Mouse (Mus musculus) G1E (cell line): ENCODE results near the gene Eya4. TPM values are rescaled to one million over a fixed set of nuclear protein-coding genes. Genes with fewer than 3 reads are reported as not detected.

Source experiments
- ATAC-seq: 2 replicates; pipeline ENCODE4 v1.8.0; 2016; ENCODE audit warnings: mild to moderate bottlenecking; ENCODE audit not compliant: insufficient number of reproducible peaks, poor library complexity, low FRiP score, severe bottlenecking; ENCODE audit errors: extremely low read depth
- DNase-seq: peaks from one replicate; pipeline ENCODE4 v3.0.0; 2012; ENCODE audit warnings: low spot score
- H3K27me3 ChIP-seq: 2 replicates; pipeline ENCODE4 v1.6.1; 2012; ENCODE audit warnings: mild to moderate bottlenecking, low read length, inconsistent platforms; ENCODE audit not compliant: insufficient read depth
- H3K36me3 ChIP-seq: replicated peaks from 2 replicates; pipeline ENCODE3; 2012; ENCODE audit warnings: mild to moderate bottlenecking, inconsistent platforms
- H3K4me1 ChIP-seq: 2 replicates; pipeline ENCODE4 v1.6.1; 2012; ENCODE audit warnings: low read depth, low read length, inconsistent platforms, mixed read lengths; ENCODE audit not compliant: insufficient read depth
- H3K4me3 ChIP-seq: 2 replicates; pipeline ENCODE4 v1.5.1; 2012; ENCODE audit warnings: low read depth, mild to moderate bottlenecking, inconsistent platforms, low read length, moderate library complexity, mixed read lengths
- H3K9me3 ChIP-seq: replicated peaks from 2 replicates; pipeline ENCODE4 v1.6.1; 2012; ENCODE audit warnings: inconsistent platforms
- CTCF ChIP-seq: IDR thresholded peaks from 2 replicates; pipeline ENCODE4 v1.5.1; 2012; ENCODE audit warnings: low read depth, low read length, inconsistent platforms, mixed read lengths
- GATA1 ChIP-seq: IDR thresholded peaks from 2 replicates; pipeline ENCODE4 v1.6.1; 2012; ENCODE audit warnings: borderline replicate concordance, low read length, inconsistent platforms, mixed read lengths
- GATA2 ChIP-seq: IDR thresholded peaks from 2 replicates; pipeline ENCODE4 v1.6.1; 2012; ENCODE audit warnings: low read depth, low read length, inconsistent platforms, borderline replicate concordance
- POLR2AphosphoS5 ChIP-seq: IDR thresholded peaks from 2 replicates; pipeline ENCODE4 v1.6.1; 2012; ENCODE audit warnings: low read depth, low read length, inconsistent platforms; ENCODE audit not compliant: insufficient replicate concordance
- TAL1 ChIP-seq: conservative IDR thresholded peaks from 2 replicates; pipeline ENCODE4 v1.6.1; 2012; ENCODE audit warnings: low read depth, low read length, inconsistent platforms, mixed read lengths
- polyA plus RNA-seq: library from polyadenylated mRNA; stranded (reverse); fragments of >175 nt; gene quantifications from 2 replicates; pipeline ENCODE4 v1.2.3, GENCODE M21; 2012
- total RNA-seq, 2 experiments: library from RNA; stranded (forward) in 1 of 2; stranded (reverse) in 1 of 2; fragments of 200-1000 nt in 1 of 2; fragments of >200 nt in 1 of 2; fragmentation: Nextera tagmentation in 1 of 2; gene quantifications; 2 replicates each; pipeline ENCODE4 v1.2.3; 2014 to 2017

The Eya4 gene
- total and polyA plus RNA-seq, 3 experiments, result 0.27 TPM; not detected in 2

DNA sequence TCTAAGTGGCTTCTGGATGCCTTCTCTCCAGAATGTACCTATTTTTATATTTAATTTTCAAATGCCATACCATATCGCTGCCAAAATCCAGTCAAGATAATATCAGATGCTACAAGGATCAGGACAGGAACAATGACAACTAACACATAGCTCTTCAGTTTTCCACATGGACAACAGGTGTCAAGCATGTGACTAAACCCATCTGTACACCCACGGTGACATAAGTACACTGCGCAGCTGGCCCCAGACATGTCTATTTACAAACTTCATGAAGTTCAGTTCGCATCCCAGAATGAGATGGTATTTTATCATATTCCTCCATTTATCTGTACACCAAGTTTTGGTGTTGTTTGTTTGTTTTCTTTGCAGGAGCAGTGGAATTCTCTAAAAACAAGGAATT lies 154.2 kb downstream of the Eya4 start:
- H3K4me1 ChIP-seq, result no peaks in the 10 kb centered on the region
- H3K36me3 ChIP-seq, result no peaks in the 10 kb centered on the region
- TF ChIP-seq POLR2AphosphoS5, result no peak
- TF ChIP-seq CTCF, result no peak
- TF ChIP-seq GATA1, result no peak
- no peak for TF ChIP-seq GATA2
- TF ChIP-seq TAL1, result no peak
- ATAC-seq (no peak), DNase-seq (no peak)
- no peaks in the 10 kb centered on the region for H3K9me3 ChIP-seq
- H3K4me3 ChIP-seq, result no peak overlapping the region
- H3K27me3 ChIP-seq, result peaks cover 4% of the 10 kb centered on the region; the same call in 1 of the 2 replicates

DNA sequence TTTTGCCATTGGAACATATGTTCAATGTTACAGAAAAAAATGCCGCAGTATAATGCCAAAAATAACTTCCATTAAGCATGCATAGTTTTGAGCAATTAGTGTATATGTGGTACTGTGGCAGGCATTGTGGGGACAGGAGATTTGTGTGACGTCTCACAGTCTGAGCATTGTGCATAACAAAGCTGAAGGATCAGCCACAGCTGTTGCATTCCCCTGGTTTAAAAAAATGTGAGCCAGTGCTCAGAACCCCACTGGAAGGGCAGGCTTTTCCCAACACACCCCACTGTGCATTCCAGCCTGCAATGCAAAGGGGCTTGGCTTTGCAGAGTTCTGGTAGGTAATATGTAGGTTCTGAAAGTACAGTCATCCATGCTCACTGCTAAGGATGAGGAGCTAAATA lies 155.2 kb downstream of the Eya4 start:
- peaks cover 4% of the 10 kb centered on the region; the same call in 1 of the 2 replicates for H3K27me3 ChIP-seq
- no peak overlapping the region for H3K4me3 ChIP-seq
- H3K9me3 ChIP-seq, result no peaks in the 10 kb centered on the region
- DNase-seq (no peak), ATAC-seq (no peak)
- no peaks in the 10 kb centered on the region for H3K4me1 ChIP-seq
- no peaks in the 10 kb centered on the region for H3K36me3 ChIP-seq
- TF ChIP-seq GATA2, result no peak
- no peak for TF ChIP-seq TAL1
- no peak for TF ChIP-seq POLR2AphosphoS5
- no peak for TF ChIP-seq GATA1
- no peak for TF ChIP-seq CTCF

DNA sequence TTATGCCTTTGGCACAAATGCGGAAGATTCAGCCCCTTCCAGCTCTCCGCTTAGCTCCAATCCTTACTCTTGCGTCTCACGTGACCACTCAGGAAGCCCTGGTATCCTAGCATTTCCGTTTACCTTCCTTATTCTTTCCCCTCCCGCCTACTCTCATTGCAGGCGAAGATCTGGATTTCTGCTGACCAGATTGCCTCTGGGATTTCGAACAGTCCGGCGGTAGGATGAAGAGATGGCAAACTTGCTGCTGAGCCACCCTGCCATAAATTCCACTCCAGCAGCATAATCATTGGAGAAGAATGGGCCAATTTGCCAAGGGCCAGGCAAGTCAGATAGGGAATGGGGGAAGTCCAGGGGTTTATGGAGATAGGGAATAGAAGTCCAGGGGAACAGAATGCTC lies 160.8 kb downstream of the Eya4 start:
- ATAC-seq (no peak), DNase-seq (no peak)
- TF ChIP-seq POLR2AphosphoS5, result no peak
- no peak for TF ChIP-seq CTCF
- no peak for TF ChIP-seq GATA1
- TF ChIP-seq TAL1, result no peak
- TF ChIP-seq GATA2, result no peak
- no peaks in the 10 kb centered on the region for H3K4me1 ChIP-seq
- H3K27me3 ChIP-seq, result no peaks in the 10 kb centered on the region
- no peaks in the 10 kb centered on the region for H3K9me3 ChIP-seq
- no peaks in the 10 kb centered on the region for H3K36me3 ChIP-seq
- no peak overlapping the region for H3K4me3 ChIP-seq

DNA sequence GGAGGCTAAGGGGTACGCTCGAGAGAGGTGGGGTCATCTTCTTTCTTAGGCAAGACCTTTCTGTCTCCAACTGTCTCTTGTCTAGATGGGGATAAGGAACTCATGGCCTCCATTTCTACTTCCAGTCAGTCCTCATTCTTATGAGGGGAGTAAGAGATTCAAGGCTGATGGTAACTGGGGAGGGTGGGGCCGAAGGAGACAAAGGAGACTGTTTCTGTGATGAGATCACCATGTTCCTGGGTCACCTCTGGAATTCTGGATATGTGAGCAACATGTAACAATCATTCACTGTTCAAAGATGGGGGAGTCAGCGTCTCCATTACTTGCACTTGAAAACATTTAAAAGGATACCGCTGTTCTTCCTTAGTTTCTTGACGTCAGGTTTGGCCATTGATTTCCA lies 165.2 kb downstream of the Eya4 start:
- no peaks in the 10 kb centered on the region for H3K36me3 ChIP-seq
- DNase-seq (no peak), ATAC-seq (no peak)
- H3K9me3 ChIP-seq, result no peaks in the 10 kb centered on the region
- no peaks in the 10 kb centered on the region for H3K27me3 ChIP-seq
- TF ChIP-seq TAL1 (no peak), GATA2 (no peak), POLR2AphosphoS5 (no peak), CTCF (no peak), GATA1 (no peak)
- no peaks in the 10 kb centered on the region for H3K4me1 ChIP-seq
- H3K4me3 ChIP-seq, result no peak overlapping the region

DNA sequence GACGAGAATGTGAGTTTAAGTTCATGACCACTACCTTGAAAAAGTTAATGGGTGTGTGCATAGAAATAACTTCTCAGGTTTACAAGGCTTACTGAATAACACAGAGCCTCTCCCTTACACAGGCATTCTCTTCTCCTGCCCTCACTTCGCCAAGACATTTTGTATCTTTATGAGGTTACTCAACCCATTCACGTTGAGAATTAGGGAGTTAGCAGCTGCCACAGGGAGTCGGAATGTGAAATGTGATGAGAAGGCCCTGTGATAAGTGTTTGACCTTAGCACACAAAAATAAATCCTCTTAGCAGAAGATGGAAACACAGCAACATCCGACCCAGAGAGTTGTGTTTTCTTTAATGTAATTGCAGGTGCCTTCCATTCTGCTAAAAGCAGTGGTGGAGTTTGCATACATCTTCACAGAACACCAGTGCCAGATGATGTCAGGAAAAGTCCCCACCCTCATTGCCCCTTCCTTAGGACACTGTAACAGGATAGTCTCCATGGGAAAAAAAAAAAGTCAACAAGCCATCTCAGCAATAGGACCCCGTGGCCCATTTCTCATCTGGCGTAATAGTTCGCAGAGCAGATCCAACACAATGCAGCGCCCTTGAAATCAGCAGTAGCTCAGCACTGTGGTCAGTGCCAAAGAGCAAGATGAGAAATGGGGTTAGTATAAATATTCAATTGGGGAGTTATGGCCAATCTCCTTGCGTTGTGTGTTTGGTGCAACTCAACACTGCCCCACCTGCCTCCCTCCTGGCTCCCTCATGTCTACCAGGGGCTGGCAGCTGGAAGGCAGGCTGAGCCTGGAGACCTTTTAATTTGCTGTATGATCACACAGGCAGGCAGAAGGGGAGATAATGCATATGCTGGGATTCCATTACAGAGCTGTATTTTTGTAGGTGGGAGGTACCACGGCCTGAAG lies 168.8 kb downstream of the Eya4 start:
- H3K9me3 ChIP-seq, result no peaks in the 10 kb centered on the region
- ATAC-seq, result no peak
- no peaks in the 10 kb centered on the region for H3K4me1 ChIP-seq
- H3K36me3 ChIP-seq, result no peaks in the 10 kb centered on the region
- TF ChIP-seq TAL1 (no peak), CTCF (no peak), GATA1 (no peak), POLR2AphosphoS5 (no peak), GATA2 (no peak)
- H3K27me3 ChIP-seq, result no peaks in the 10 kb centered on the region
- DNase-seq, result no peak
- no peak overlapping the region for H3K4me3 ChIP-seq

DNA sequence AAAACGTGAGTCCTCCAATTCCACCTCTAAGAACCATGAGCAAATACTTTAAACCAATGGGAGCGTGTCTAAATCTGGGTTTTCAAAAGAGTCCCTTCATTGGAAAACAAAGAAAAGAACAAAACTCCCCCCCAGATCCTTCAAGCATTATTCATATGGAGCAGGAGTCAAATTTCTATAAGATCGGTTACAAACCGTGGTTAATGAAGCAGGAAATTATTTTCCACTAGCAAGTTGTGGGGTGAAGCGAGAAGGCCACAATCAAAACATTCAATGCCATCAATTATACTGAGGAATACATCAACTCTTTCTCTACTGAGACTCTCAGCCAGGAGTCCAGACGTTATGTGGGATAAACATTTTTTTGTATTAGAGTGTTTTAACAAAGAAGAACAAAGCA lies 171.3 kb downstream of the Eya4 start:
- H3K27me3 ChIP-seq, result no peaks in the 10 kb centered on the region
- H3K4me1 ChIP-seq, result no peaks in the 10 kb centered on the region
- TF ChIP-seq CTCF, result no peak
- no peak for TF ChIP-seq GATA2
- no peak for TF ChIP-seq GATA1
- no peak for TF ChIP-seq POLR2AphosphoS5
- TF ChIP-seq TAL1, result no peak
- DNase-seq (no peak), ATAC-seq (no peak)
- H3K36me3 ChIP-seq, result no peaks in the 10 kb centered on the region
- H3K9me3 ChIP-seq, result no peaks in the 10 kb centered on the region
- no peak overlapping the region for H3K4me3 ChIP-seq
